Mouse (Mus musculus) embryonic facial prominence, embryonic 14.5 days (tissue): ENCODE measurements around the gene Troap. TPM values are rescaled to one million over a fixed set of nuclear protein-coding genes. Genes with fewer than 3 reads are reported as not detected.

Experiments used
- ATAC-seq: fragments of 200-750 bp; cut with Nextera tagmentation; 2 replicates; pipeline ENCODE4 v1.8.0; 2017; ENCODE audit warnings: low read depth, moderate number of reproducible peaks, moderate TSS enrichment
- DNase-seq: peaks from one replicate; pipeline ENCODE4 v3.0.0-alpha.2; 2015; ENCODE audit warnings: low spot score
- H3K27ac ChIP-seq: fragments of 300-500 bp; sonication (generic); replicated peaks from 2 replicates; pipeline ENCODE4 v1.5.1; 2014; ENCODE audit warnings: low read depth, mild to moderate bottlenecking, low read length, moderate library complexity
- H3K27me3 ChIP-seq: fragments of 300-500 bp; sonication (generic); replicated peaks from 2 replicates; pipeline ENCODE4 v1.6.1; 2014; ENCODE audit warnings: low read length; ENCODE audit not compliant: control insufficient read depth, insufficient read depth
- H3K36me3 ChIP-seq: fragments of 300-500 bp; sonication (generic); 2 replicates; pipeline ENCODE4 v1.6.1; 2014; ENCODE audit warnings: low read length, mixed read lengths; ENCODE audit not compliant: control insufficient read depth, insufficient read depth
- H3K4me1 ChIP-seq: fragments of 300-500 bp; sonication (generic); 2 replicates; pipeline ENCODE4 v1.6.1; 2014; ENCODE audit warnings: antibody characterized with exemption, low read length; ENCODE audit not compliant: control insufficient read depth, insufficient read depth
- H3K4me2 ChIP-seq: fragments of 300-500 bp; sonication (generic); 2 replicates; pipeline ENCODE4 v1.6.1; 2014; ENCODE audit warnings: low read depth, mild to moderate bottlenecking, low read length, moderate library complexity, mixed read lengths
- H3K4me3 ChIP-seq: fragments of 300-500 bp; sonication (generic); 2 replicates; pipeline ENCODE4 v1.5.1; 2014; ENCODE audit warnings: low read depth, mild to moderate bottlenecking, low read length
- H3K9ac ChIP-seq: fragments of 300-500 bp; sonication (generic); 2 replicates; pipeline ENCODE4 v1.6.1; 2014; ENCODE audit warnings: low read depth, mild to moderate bottlenecking, low read length, moderate library complexity, mixed read lengths
- H3K9me3 ChIP-seq: fragments of 300-500 bp; sonication (generic); 2 replicates; pipeline ENCODE4 v1.6.1; 2016; ENCODE audit warnings: low read length; ENCODE audit not compliant: control insufficient read depth
- WGBS: fragments of 180-500 bp; shearing (Covaris S2); extraction: QIAGEN DNeasy Blood & Tissue Kit; methylation state at CpG from one replicate; pipeline ENCODE4 v1.1.7; 2014; 5-methylcytosine and 5-hydroxymethylcytosine counted together
- polyA plus RNA-seq: library from polyadenylated mRNA; unstranded; fragments of >200 nt; fragmentation: Nextera tagmentation; extraction: Ambion mirVana; gene quantifications from 2 replicates; pipeline ENCODE4 v1.2.1, GENCODE M21; 2014

Gene Troap
- polyA plus RNA-seq, 1 experiment from 2014 or later, result 15.3 TPM

DNA sequence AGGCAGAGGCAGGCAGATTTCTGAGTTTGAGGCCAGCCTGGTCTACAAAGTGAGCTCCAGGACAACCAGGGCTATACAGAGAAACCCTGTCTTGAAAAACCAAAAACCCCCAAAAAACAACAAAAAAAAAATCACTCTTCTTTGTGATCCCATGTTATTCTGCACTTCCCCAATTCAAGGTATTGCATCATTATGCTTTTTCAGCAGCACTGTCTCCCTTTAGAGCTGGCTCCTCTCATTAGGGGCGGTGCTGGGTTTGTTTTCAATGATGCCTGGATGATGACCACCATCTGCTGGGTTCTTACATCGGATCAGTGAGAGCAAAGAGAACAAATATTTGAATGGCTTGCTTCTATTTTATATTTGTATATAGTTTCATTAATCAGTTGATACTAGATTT lies 48.3 kb downstream of the Troap start:
- no peak for ATAC-seq
- 70% methylated on average over 2 of the region's 2 CpGs for WGBS
- Histone ChIP-seq H3K27me3 (peaks cover 2% of the 10 kb centered on the region; the same call in 1 of the 2 replicates), H3K4me2 (no peak overlapping the region), H3K4me3 (no peak overlapping the region), H3K4me1 (peaks cover under 1% of the 10 kb centered on the region; the same call in 1 of the 2 replicates), H3K36me3 (no peaks in the 10 kb centered on the region), H3K27ac (no peak overlapping the region), H3K9me3 (no peaks in the 10 kb centered on the region), H3K9ac (no peak overlapping the region)
- no peak for DNase-seq

DNA sequence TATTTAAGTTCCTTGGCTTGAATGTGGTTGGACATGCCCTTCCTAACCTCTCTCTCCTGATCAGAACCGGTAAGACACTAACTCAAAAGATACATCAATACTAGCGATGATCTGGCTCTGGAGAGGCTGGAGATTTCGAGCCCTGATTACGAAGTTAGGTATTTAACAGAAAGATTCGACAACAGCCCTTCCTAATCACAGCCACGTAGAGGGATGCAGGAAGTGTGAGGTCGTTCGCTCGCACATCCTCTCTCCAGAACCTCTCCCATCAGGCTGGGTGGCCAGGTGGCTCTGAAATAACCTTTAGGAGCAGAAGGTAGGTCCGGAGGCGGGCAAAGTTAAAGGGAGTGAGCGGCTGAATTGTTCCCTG lies 51.3 kb downstream of the Troap start, which contains the start of gene Spats2:
Spats2 (plus strand) TSS at position 206 of the 370 bp plus-strand sequence.
- H3K9ac ChIP-seq, result peak within 1 kb of the TSS; percentile 94
- ATAC-seq (no peak), DNase-seq (no peak)
- H3K9me3 ChIP-seq, result no peaks in the 10 kb centered on the region
- H3K4me2 ChIP-seq, result peak within 1 kb of the TSS; percentile 77
- H3K36me3 ChIP-seq, result 0 out of 2 replicates have a peak, but pooled peaks cover 3% of the 10 kb centered on the region
- H3K4me3 ChIP-seq, result peak within 1 kb of the TSS; percentile 79
- H3K27ac ChIP-seq, result peak within 1 kb of the TSS; percentile 93
- H3K27me3 ChIP-seq, result peaks cover 2% of the 10 kb centered on the region; the same call in 1 of the 2 replicates
- WGBS, result under 1% methylated on average over 11 of the region's 12 CpGs
- peaks cover 18% of the 10 kb centered on the region for H3K4me1 ChIP-seq

DNA sequence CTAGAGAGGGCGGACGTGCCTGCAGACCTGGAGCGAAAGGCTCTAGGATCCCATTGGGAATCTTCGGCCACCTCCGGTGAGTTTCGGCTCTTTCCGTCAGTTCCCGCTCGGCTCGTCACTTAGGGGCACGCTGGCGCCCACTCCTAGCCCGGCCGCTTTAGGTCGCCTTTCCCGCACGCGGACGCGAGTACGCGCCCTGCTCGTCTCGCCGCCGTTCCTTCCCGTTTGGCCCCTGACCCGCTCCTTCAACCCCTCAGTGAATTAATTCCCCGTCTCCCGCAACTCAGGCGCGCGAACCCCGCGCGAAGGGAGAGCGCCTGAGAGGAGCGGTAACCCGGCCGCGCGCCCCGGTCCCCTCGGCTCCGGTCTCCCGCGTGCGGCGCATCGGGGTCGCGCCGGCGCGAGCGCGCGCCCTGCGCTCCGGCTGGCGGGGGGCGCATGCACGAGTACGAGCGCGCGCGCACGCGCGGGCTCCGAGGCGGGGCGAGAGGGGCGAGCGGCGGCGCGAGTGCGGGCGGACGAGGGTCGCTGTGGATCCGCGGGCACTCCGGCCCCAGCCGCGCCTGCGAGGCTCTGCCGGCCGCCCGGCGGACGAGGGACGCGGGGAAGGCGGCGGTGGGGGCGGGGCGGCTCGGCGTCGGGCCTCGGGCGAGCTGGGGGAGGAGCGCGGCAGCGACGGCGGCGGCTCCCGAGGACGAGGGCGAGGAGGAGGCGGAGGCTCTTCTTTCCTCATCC lies 51.9 kb downstream of the Troap start:
- Histone ChIP-seq H3K27ac (peak overlapping the region; percentile 93), H3K4me2 (peak overlapping the region; percentile 77), H3K27me3 (no peaks in the 10 kb centered on the region), H3K4me3 (peak overlapping the region; percentile 79), H3K36me3 (0 out of 2 replicates have a peak, but pooled peaks cover 3% of the 10 kb centered on the region), H3K9me3 (no peaks in the 10 kb centered on the region), H3K9ac (peak overlapping the region; percentile 94), H3K4me1 (peaks cover 22% of the 10 kb centered on the region)
- 0% methylated on average over 29 of the region's 115 CpGs for WGBS
- DNase-seq (peak; percentile 96), ATAC-seq (peak; percentile 89)

DNA sequence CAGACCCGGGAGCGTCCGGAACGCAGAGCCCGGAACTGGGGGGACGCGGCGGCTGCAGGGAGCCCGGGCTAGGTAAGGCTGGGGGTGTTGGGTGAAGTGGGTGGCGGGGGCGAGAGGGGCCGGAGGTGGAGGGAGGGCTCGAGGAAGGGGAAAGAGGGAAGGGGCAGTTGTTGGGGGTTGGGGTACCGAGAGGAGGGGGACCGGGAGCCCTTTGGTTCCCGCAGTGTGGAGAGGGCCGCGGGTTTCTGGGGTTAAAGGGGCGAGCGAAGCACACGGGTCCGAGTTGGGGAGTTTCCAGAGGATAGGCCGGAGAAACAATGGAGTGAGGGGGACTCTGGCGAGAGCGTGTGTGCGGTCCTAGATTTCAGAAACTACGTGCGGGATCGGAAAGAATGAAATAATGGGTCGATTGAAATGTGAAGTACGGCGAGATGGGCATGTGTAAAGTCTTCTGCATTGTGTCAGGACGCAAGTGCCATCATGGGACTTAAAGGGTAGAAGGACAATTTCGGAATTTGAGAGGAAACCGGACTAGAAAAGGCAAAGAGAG lies 52.5 kb downstream of the Troap start:
- Histone ChIP-seq H3K9ac (peak overlapping the region; percentile 94), H3K9me3 (no peaks in the 10 kb centered on the region), H3K4me1 (peaks cover 22% of the 10 kb centered on the region), H3K4me3 (peak overlapping the region; percentile 79), H3K27me3 (no peaks in the 10 kb centered on the region), H3K36me3 (0 out of 2 replicates have a peak, but pooled peaks cover 3% of the 10 kb centered on the region), H3K4me2 (peak overlapping the region; percentile 77), H3K27ac (peak overlapping the region; percentile 93)
- 1% methylated on average over 30 of the region's 35 CpGs for WGBS
- DNase-seq (no peak), ATAC-seq (no peak)

DNA sequence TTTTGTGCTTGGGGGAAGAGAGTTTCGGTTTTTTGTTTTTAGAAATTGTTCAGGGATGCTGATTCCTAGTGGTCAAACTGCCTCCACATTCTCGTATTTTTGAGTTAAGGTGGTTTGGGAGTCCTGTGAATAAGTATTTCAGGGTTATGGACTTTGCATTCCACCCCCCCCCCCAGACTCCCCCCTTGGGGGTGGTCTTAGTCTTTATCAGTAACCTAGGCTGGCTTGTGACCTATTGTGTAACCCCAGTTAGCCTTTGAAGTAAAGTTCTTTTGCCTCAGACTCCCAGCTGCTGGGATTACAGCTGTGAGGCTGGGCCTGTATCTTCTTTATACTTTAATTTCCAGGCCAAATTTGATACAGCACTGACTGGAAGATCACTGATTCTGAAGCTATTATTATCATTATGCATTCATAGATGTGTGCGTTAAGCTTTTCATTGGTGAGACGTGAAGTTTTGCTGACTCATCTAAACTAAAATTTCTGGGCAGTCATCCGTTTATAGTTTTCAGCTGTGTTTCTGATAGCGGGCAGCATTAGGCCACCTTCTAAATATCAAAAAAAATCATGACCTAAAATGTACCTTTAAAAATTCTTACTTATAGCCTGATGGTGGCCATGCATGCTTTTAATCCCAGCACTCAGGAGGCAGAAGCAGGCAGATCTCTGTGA lies 53.6 kb downstream of the Troap start:
- ATAC-seq, result no peak

DNA sequence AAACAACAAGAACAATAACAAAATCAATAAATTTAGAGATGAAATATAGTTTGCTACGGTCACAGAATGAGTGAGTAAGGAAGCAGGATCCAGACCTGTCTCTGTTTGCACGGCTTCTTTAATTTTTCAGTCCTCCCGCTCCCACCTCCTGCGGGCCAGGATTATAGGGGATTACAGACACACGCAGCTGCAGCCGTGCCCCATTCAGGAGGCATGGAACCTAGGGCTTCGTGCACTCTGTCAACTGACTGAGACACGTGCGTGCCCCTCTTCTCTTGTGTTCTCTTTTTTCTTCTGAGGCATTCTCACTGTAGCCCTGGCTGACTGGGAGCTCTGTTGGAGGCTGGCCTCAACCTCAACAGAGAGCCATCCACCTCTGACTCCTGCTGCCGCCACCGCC lies 55.1 kb downstream of the Troap start:
- ATAC-seq, result no peak
- H3K4me3 ChIP-seq, result no peak overlapping the region
- H3K4me1 ChIP-seq, result peaks cover 22% of the 10 kb centered on the region
- 0 out of 2 replicates have a peak, but pooled peaks cover 3% of the 10 kb centered on the region for H3K36me3 ChIP-seq
- H3K9ac ChIP-seq, result 0 out of 2 replicates have a peak overlapping the region, but pooled peaks have one; percentile 5
- H3K27ac ChIP-seq, result 0 out of 2 replicates have a peak overlapping the region, but pooled peaks have one; percentile 22
- WGBS, result 52% methylated on average over 11 of the region's 11 CpGs
- DNase-seq, result peak; percentile 65
- H3K27me3 ChIP-seq, result no peaks in the 10 kb centered on the region
- H3K4me2 ChIP-seq, result no peak overlapping the region
- H3K9me3 ChIP-seq, result no peaks in the 10 kb centered on the region

More for the DNA sequence above, 53.6 kb downstream of the Troap start:
- Histone ChIP-seq H3K4me2 (peak overlapping the region; percentile 77), H3K4me3 (peak overlapping the region; percentile 79), H3K27me3 (no peaks in the 10 kb centered on the region), H3K9ac (peak overlapping the region; percentile 94), H3K27ac (0 out of 2 replicates have a peak overlapping the region, but pooled peaks have one; percentile 93), H3K36me3 (0 out of 2 replicates have a peak, but pooled peaks cover 3% of the 10 kb centered on the region), H3K9me3 (no peaks in the 10 kb centered on the region), H3K4me1 (peaks cover 22% of the 10 kb centered on the region)
- whole genome bisulfite sequencing, result 65% methylated on average over 6 of the region's 6 CpGs
- DNase-seq, result no peak

DNA sequence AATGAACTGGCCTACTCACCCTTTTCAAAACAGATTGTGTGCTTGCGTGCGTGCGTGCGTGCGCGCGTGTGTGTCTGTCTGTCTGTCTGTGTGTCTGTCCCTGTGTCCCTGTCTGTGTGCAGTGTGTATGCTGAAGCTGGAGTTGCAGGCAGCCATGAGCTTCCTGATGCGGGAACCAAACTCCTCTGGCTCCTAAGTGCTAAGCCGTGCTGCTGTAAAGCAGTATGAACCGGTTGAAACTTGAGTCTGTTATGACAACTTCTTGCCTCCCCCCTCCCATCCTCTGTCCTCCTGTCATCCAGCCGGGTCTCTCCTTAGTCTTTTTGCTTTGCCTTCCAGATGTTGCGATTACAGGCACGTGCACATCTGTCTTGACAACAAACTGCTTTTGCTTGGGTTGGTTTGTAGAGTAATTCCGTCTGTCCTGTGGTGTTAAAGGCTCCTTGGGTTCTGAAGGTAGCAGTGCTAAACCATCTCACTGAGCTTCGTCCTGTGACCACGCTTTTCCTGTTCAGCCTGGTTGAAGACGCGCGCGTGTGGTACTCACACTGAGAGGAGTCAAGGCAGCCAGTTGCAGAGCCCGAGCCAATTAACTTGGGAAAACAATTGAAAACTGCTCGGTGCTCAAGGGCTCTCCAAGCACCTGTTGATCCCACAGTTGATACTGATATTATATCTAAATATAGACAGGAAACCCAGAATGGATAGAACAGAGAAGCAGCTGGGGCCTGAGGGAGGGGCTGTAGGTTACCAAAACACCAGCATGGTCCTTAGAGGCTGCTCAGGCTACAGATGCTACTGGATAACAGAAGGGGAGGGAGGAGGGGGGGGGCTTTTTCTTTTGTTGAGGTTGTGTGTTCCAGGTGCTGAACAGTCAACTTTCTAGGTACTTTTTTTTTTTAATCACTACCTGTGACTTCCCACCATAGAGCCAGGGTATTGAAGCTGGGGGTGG lies 55.9 kb downstream of the Troap start:
- ATAC-seq (peak; percentile 28), DNase-seq (peak; percentile 84)
- Histone ChIP-seq H3K27me3 (no peaks in the 10 kb centered on the region), H3K4me3 (no peak overlapping the region), H3K9me3 (no peaks in the 10 kb centered on the region), H3K9ac (0 out of 2 replicates have a peak overlapping the region, but pooled peaks have one; percentile 5), H3K4me1 (peaks cover 22% of the 10 kb centered on the region), H3K36me3 (0 out of 2 replicates have a peak, but pooled peaks cover 3% of the 10 kb centered on the region), H3K27ac (0 out of 2 replicates have a peak overlapping the region, but pooled peaks have one; percentile 22), H3K4me2 (peak overlapping the region; percentile 31)
- WGBS, result 45% methylated on average over 22 of the region's 22 CpGs
